Mouse (Mus musculus) cerebellum, adult 2 months (tissue): ENCODE measurements around the gene Gng2.

Source experiments
- CTCF ChIP-seq: fragments of 200-500 bp; IDR thresholded peaks from 2 replicates; pipeline ENCODE4 v1.5.1; 2011; ENCODE audit warnings: low read depth, mild to moderate bottlenecking, control low read depth, low read length, moderate library complexity, borderline replicate concordance; ENCODE audit not compliant: insufficient read depth
- POLR2A ChIP-seq: fragments of 200-500 bp; IDR thresholded peaks from 2 replicates; pipeline ENCODE4 v1.6.1; 2011; ENCODE audit warnings: low read length, control low read depth, borderline replicate concordance; ENCODE audit not compliant: insufficient read depth

- no peak for TF ChIP-seq CTCF
- no peak for TF ChIP-seq POLR2A
Measured at GRCm38 (mm10) chr14:19874201-19874807, 103.1 kb downstream of the Gng2 start.
